Mouse (Mus musculus): ENCODE measurements at regions not wholly inside any gene's neighbourhood (a gene's known extent, or its start where the extent isn't known, plus 50 kb on each side); places are given as distances from the start of the nearest gene placed in this dataset.

DNA sequence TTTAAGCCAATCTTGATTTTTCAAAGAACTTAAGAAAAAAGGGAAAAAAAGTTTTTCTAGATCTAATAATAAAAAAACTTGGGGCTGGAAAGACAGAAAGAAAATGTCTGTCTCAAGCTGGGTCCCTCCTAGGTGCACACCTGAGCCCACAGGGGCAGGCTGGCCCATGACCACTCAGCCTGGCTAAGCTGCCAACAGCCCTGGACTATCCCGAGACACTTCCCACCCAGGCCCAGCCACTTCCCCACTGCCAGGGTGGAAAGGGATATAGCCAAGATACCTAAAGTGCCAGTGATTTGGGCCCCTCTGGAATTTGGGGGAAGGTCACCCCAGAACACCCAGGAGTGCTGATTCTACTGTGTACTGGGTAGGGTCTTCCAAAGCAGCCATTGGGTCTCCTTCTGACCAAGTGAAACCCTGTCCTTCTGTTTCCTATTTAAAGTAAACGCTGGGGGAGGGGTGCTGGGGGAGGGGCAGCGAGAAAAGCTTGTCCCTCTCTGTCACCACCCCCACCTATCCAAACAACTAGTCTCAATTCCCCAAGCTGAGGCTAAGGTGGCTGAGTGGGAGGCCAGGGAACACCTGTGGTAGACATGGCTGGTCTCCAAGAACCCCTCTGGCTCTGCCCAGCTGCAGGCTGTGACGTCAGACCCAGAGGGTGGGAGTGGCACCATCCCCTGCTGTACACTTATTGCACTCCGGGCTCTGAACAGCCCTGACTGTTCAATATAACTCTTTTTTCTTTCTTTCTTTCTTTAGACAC lies 62.6 kb downstream of the Mcfd2 start:
- no peak for DNase-seq (ENCODE audit: low read depth)

DNA sequence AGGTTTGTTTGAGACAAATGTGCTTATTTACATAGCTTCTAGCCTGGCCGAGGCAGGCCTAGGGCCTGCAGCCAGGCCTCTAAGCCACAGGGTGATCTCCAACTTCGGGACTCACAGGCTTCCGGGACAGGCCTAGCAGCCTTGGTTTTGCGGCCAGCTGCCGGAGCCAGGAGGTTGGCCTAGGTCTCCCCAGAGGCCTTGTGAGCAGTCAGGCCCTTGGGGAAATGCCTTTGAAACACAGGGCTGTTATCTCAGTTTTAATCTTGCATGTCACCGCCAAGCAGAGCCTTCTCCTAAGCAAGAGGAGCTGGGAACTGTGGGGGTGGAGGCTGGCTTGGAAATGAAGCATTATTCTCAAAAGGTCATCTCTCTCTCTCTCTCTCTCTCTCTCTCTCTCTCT lies 63.2 kb downstream of the Mcfd2 start:
- DNase-seq (ENCODE audit: low read depth) = peak; percentile 61

DNA sequence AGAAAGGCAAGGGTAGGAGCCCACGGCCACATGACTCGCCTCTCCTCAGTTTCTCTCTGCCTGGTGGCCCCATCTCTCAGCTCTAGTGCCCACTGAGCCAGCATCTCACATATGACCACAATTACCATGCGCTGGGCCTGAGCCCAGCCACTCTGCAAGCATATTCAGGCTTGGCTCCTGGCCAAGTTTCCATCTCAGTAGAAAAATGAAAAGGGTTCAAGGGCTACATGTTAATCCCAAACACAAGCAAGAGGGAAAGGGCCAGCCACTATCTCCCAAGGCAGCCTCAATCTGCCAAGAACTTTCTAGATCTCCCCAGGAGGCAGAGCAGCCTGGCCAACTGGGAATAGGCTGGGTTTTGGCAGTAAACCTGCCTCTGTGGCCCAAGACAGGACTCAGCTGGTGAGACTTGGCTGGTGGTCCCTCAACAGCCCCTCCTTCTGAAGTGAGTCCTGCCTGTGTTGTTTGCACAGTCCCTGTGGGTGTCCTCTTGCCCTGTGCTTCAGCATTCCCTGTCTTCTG lies 65.0 kb downstream of the Mcfd2 start:
- no peak for DNase-seq (ENCODE audit: low read depth)

DNA sequence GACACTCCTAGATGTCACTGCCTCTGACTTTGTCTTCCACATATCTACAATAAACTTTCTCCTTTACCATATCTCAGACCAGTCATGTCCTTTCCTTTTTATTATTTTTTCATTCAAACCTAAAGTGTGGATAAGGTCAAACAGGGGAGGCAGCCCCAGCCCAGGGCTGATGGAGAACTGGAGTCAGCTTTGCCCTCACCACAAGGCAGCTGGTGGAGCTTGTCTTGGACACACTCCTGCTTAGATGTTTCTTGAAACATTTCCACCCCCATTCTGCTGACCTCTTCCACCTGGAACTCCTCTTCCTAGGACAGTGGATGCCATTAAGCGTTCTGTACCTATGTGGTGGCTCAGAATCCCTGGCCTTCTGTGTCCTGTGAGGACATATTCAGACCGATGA lies 65.6 kb downstream of the Mcfd2 start:
- no peak for DNase-seq (ENCODE audit: low read depth)

DNA sequence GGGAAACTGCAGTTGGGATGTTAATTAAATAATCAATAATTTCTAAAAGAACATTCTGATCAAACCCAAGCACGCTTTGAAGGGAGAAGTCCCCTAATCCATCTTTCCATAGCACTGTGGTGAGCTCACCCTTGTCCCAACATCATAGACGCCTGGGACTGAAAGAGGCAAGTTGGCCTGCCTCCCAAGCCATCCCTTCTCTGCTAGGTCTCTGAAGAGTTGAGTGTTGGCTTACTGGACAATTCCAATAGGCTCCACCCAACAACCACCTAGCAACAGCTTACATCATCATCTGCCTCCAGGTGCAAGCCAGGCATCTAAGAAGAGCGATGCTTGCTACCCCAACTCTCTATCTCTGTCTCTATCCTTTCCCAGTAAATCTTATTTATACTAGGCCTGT lies 66.6 kb downstream of the Mcfd2 start:
- no peak for DNase-seq (ENCODE audit: low read depth)

DNA sequence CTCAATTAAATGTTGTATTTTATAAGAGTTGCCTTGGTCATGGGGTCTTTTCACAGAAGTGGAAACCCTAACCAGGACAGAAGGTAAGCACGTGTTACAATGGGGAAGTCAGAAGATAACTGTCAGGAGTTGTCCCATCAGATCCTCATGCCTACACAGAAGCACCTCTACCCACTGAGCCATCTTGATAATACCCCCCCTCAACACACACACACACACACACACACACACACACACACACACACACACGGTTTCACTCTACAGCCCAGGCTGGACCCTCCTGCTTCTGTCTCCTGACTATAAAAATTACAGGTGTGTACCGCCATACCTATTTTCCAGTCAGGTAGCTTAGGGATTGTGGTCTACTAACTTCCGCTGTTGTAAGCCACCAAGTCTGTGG lies 68.3 kb downstream of the Mcfd2 start:
- no peak for DNase-seq (ENCODE audit: low read depth)

DNA sequence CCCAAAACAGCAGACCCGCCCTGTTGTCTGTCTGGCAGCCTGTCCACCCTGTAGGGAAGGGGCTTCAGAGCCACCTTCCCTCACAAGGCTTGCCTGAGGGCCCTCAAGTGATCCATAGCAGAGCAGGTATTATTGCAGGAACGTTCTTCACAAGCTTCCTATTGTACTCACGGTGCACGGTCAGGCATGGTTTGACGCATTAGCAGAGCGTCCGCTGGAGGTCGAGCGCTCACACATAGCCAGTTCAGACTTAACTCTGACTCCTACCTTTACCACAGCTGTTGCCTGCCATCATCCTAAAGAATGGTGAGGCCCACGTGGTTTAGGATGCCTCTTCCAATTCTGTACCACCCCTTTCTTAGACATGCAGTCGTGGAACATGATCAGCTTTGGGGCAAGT lies 71.1 kb downstream of the Mcfd2 start:
- DNase-seq (ENCODE audit: low read depth) = no peak

DNA sequence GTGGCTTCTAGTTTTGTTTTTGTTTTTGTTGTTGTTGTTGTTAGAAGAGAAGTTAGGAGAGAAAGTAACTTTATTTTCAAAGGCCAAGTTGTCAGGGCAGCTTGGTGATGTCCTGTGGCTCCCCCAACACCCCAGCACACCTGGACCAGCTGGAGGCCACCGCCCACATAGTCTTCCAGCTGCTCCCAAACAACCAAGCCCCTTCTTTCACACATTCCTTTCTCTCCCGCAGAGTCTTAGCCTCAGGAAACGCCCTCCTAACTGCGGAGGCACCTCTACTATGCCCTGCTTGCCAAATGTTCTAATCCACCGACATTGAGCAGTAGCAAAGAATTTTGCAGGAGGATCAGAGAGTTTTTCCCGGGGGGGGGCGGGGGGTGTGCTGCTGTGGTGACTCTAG lies 72.3 kb downstream of the Mcfd2 start:
- no peak for DNase-seq (ENCODE audit: low read depth)

DNA sequence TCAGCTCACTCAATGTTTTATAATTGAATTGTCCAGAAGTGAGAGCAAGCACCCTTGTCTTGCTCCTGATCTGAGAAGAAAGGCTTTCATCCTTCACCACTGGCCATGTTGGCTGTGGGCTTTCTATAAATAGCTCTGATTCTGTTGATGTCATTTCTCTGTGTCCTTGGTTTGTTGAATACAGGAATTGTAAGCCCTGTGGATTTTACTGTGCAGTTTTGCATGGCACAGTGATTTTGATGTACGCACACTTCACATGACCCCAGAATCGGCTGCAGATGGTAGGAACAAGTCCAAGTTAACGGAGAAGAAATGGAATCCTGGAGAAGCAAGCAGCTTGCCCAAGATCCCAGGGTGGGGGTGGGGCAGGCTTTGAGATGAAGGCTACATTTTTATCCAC lies 76.1 kb downstream of the Mcfd2 start:
- no peak for DNase-seq (ENCODE audit: low read depth)
